Mouse (Mus musculus) heart, postnatal 25 days (tissue): ENCODE measurements around the gene Rbfox1. TPM values are rescaled to one million over a fixed set of nuclear protein-coding genes. Genes with fewer than 3 reads are reported as not detected.

Experiments
- DNase-seq: peaks from one replicate; pipeline ENCODE4 v3.0.0; 2022; ENCODE audit warnings: low spot score
- intact Hi-C: fragments of 180-260 bp; cut with DNase I; formaldehyde crosslinking; loops from one replicate; pipeline ENCODE4 v1.15.1; 2025
- total RNA-seq, 2 experiments: library from RNA; stranded (reverse); gene quantifications; 2 replicates each; pipeline ENCODE4 v1.2.3; 2021

The Rbfox1 gene
- total RNA-seq, 2 experiments from 2014 or later, result 47.7 to 48.6 TPM

DNA sequence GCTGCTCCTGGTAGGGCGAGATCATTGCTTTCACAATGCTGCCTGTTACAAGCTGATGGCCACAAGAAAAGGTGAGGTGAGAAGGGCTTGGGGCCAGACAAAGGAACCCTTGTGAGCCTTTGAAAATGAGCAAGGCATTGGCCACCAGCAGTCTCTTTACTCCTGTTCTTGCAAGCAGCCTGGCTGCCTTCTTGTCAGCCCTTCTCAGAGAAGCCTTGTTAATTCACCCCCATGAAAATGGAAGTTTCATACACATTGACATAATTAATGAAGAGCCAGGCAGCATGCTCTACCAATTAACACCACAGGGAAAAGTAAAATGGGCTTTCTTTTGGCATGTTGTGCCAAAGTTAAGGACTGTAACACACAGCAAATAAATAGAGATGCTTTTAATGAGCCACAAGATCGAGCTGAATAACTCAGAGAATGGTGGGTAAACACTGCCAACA, 1076.8 kb downstream of the Rbfox1 start:
- intact Hi-C loops, result no loop called here
- DNase-seq, result no peak

DNA sequence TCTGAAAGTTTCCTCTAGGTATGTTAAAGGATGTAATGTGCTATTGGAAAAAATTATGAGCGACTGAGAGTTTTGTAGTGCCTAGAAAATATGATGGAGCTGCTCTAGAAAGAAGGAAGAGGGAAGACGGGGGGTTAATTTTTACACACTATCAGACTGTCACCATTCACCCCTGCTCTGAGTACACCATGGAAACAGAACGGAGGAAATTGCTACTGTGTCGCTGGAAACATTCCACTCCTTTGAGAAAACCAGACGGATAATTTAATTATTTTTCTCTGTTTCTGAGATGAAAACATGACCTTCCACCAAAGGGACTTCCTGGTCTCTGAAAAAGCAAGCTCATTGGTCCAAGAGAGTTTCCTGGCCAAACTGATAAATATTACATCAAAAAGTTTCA, 1077.4 kb downstream of the Rbfox1 start:
- intact Hi-C loops, result no loop called here
- no peak for DNase-seq

GRCm38 (mm10) chr16:6963533-6963932, 1078.4 kb downstream of the Rbfox1 start:
- DNase-seq, result no peak
- intact Hi-C loops, result no loop called here

DNA sequence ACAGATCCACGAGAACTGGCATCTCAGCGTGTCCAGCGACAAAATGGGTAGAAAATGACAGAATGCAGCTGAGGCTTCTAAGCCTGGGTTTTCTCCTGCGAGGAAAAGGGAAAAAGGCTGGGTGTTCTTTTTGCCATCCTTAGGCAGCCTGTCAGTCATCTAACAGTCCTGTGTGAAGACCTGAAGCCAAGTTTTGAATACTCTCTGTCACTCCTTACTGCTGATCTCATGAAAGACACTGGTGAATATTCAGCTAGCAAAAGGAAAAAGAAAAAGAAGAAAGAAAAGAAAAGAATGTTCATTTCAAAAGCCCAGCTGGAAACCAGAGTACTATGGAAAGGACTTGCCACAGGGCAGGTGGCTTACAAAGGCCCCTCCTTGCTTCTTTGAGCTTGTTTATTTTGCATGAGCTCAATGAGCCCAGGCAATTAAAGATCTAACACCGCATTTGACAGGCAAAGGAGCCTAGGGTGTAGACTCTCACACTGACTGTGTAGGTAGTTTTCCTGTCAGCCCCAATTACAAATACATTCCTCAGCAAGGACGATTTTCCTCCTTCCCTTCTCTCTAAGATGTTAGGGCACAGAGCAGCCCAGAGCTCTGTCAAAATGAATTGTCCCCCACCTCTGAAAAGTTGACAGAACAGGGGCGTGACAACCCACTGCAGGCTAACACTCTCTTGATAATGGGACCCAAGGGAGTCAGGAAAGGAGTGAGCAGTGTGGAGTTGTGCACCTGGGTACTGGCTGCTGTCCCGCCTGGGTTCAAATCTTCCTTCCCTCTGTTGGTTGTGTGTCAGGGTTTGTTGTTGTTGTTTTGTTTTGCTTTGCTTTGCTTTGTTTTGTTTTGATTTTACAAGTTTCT, 1079.8 kb downstream of the Rbfox1 start:
- intact Hi-C loops, result no loop called here

DNA sequence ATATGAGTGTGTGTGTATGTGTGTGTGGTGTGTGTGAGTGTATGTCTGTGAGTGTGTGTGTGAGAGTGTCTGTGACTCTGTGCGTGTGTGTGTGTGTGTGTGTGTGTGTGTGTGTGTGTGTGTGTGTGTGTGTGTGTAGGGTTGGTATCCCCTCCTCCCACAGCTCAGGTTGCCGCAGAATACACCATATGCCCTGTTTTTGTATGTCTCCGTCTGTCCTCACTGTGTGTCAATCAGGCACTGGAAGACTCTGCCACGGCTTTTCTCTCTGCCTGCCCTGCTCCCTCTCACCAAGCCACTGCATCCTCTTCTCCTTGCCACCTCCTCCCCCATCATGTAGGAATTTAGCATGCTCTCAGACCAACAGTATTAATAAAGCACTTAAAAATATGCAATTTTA, 1084.8 kb downstream of the Rbfox1 start:
- intact Hi-C loops, result no loop called here
- DNase-seq, result no peak

More for the DNA sequence above, 1079.8 kb downstream of the Rbfox1 start:
- no peak for DNase-seq

GRCm38 (mm10) chr16:6976341-6976740, 1091.2 kb downstream of the Rbfox1 start:
- intact Hi-C loops, result no loop called here
- no peak for DNase-seq

DNA sequence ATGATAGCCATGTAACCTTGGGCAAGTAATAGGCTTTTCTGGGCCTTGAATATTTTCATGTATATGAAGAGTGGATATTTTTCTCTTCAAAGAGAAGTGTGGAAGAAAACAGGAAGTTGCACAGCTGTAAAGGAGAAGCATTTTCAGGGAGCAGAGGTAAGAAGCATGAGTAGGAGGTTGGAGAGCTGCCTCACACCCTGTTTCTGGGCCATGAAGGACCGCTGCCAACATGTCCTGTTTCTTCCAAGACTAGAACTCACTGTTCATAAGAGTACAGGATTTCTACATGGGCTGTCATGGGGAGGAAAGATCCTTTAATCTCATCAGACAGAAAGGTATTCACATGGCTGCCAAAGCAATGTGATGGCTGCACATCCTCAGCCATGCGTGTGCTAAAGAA, 1098.8 kb downstream of the Rbfox1 start:
- no peak for DNase-seq
- intact Hi-C loops, result no loop called here

DNA sequence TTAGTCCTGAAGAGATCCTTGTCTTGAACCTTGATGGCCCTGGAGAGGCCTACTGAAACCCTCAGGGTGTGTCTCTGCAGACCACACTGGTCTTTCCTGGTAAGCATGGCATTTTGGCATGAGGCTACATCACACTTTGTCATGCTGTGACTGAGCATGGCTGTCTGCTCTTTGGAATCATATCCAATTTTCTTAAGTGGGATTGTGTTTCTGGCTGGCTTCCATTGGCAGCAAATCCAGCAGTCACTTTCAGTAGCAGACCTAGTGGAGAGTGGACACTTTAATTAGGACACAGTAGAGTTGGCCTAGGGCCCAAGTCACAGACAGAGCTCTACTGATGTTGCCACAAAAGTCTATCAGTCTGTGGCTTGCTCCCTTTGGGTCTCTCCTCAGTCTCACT, 1100.9 kb downstream of the Rbfox1 start:
- intact Hi-C loops, result no loop called here
- DNase-seq, result peak; percentile 31

DNA sequence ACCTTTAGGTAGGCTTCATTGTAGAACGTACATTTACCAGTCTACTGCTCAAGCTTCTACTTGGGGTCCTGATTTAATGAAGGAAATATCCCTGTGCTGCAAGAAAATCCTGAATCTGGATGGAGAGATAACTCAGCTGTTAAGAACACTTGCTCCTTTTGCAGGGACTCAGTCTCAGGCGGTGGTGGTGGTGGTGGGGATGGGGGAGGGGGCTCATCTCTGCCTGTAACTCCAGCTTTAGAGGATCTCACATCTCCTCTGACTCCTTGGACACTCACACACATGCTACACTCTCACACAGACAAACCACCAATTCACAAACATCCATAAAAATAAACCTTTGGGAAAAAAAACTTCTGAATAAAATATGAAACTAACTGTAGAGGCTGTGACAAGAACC, 1101.3 kb downstream of the Rbfox1 start:
- intact Hi-C loops, result no loop called here
- DNase-seq, result no peak

DNA sequence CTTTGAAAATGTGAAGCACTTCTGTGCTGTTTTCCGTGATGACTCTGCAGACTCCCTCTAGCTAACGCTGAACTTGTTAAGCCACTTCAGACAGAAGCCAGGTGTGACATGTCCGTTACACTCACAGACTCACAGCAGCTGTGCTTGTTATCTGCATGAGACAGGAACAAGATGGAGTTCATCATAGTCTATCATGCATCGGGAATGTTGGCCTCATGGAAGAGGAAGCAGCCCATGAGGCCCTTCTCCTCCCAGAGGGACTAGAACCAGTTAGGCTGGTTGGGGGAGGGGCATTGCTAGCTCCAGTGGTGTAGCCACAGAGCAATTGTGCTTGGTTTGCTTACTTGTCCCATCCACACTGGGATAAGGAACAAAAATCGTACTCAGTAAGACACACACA, 1107.1 kb downstream of the Rbfox1 start:
- intact Hi-C loops, result no loop called here
- no peak for DNase-seq

DNA sequence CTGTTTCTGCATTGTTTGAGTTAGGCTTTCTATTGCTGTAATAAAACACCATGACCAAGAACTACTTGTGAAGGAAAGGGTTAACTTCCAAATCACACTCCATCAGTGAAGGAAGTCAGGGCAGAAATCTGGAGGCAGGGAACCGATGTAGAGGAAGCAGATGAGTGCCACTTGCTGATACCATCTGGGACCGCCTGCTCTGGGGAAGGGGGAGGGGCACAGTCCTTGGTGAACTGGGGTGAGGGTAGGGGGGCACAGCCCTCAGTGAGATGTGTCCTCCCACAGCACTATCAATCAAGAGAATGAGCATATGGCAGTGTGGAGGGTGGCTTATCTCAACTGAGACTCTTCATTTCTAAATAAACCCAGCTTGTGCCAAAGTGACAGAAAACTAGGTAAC, 1108.0 kb downstream of the Rbfox1 start:
- no peak for DNase-seq
- intact Hi-C loops, result no loop called here

DNA sequence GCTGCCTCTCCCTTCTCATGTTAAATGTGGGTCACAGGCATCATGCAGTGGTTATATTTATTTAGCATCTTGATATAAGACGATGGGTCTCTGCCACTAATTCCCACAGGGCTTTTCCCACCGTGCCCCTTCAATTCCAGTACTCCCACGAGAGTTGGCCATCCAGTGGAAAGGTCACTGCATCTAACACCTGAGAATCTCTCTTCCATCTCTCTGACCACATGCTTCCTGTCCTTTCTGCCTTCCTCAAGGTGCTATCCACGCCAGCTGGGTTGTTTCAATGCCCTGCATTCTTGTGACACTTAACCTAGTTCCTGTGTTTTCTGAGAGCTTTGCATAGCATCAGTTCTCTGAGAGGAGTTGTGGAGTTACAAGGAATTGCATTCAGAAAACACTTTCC, 1112.0 kb downstream of the Rbfox1 start:
- intact Hi-C loops, result no loop called here
- DNase-seq, result no peak

DNA sequence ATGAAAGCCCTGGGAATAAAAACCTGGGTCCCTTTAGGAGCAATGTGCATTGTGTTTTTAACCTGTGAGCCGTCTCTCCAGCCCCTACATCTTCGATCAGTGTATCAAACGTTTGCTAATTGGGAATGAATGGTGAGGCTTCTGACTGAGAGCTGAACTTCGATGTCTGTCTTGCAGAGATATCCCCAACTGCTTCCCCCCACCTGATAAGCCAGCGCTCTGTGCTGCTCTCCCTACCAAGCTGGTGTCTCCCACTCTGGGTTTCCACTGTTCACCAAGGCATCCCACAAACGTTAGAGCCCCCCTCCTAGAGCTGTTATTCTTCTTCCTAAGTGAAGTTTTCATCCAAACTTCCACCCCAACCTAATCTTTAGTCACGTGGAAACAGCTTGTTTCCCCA, 1112.7 kb downstream of the Rbfox1 start:
- DNase-seq, result no peak
- intact Hi-C loops, result no loop called here

- intact Hi-C loops, result no loop called here
These were observed 1119.4 kb downstream of the Rbfox1 start for GRCm38 (mm10) chr16:7004565-7004964.

DNA sequence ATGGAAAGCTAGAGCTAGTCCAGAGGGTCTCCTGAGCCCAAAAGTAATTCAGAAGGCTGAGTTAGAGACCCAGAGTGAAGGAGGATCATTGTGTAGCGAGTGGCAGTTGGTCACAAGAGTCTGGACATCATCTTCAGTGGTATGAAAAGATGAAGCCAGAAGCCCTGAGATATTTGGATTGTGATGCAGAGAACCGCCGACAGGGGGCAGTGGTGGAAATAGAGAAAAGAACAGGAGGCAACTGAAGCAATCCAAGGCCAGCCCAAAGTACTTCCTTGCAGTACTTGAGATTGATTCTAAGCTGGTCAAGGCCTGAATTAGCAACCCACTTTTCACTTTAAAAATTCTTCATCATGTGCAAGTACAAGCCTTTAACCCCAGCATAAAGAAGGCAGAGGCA, 1120.3 kb downstream of the Rbfox1 start:
- no peak for DNase-seq
- intact Hi-C loops, result no loop called here

More at GRCm38 (mm10) chr16:7004565-7004964, 1119.4 kb downstream of the Rbfox1 start:
- no peak for DNase-seq

- intact Hi-C loops, result no loop called here
- no peak for DNase-seq
These were observed 1132.2 kb downstream of the Rbfox1 start for GRCm38 (mm10) chr16:7017310-7017709.

DNA sequence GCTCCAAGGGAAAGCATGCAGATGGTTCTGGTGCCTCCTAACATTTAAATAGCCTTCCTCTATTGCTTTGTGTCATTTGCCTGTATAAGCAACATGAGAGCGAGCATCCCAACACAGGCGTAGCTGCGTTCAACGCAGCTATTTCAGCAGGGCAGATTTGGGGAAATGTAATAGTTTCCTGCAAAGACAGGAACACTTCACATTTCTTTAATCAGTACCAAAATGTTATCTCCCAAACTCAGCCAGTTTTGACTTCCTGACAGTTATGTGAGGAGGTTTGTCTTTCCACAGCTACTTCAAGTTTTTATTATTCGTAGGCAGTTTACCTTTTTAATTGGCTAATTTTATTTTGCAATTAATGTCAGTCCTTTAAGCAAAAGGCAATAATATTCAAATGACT, 1149.1 kb downstream of the Rbfox1 start:
- no peak for DNase-seq
- intact Hi-C loops, result no loop called here

- intact Hi-C loops, result no loop called here
- DNase-seq, result no peak
These were observed 1151.4 kb downstream of the Rbfox1 start for GRCm38 (mm10) chr16:7036566-7036965.

GRCm38 (mm10) chr16:7036988-7037387, 1151.8 kb downstream of the Rbfox1 start:
- DNase-seq, result no peak
- intact Hi-C loops, result no loop called here

DNA sequence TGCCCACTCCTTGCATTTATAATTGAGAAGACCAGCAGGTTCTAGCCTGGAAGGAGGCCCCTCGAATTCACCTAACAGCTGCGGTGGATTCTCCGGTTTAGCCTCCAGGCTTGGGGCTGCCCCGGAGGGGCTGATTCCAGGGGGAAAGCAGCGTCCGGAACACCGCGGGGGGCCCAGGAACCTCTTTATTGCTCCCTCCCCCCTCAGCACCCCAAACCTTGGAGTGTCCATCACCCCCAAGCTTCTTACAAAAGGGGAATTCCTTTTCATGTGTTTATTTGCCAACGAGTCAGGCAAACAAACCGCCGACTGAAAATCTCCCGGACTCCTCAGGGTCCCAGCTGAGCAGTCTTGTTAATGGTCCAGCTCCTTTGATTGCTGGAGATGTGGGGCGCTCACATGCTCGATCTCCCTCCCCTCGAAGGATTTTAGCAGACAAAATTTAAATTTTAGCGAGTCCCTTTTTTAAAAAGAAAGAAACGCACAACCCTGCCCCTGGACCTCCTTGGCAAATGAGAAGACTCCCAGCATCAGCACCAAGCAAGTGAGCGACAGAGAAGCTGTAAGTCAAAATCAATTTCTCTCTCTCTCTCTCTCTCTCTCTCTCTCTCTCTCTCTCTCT, 1153.6 kb downstream of the Rbfox1 start:
- no peak for DNase-seq
- intact Hi-C loops, result no loop called here
